Mouse (Mus musculus): Measurements from ENCODE around the gene Mlf1.

Mlf1 gene

GRCm38 (mm10) chr3:67373872-67374271, at the start of gene Mlf1:
Gene Mlf1, plus strand, starts transcription at chr3:67374097.
- peak; percentile 63 to 70 for DNase-seq (ENCODE audit: low spot score in 2 of 2)

DNA sequence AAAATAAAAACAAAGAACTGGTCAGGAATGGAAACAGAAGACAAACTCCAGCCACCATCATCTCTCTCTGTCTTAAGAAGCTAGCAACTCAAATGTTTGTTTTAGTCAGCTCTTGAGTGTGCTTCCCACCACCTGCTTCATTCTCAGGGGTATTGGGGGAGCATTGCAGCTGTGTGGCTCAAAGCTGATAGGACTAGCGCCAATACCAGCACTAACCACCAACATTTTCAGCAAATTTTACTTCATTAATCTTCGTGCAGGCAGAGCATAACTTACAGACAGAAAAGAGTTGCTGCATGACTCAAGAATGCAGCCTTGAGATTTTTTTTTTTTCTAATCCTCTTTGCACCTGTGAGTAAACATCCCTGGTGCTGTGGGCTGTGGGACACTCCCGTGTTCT, 34.3 kb upstream of the Mlf1 start:
- DNase-seq (ENCODE audit: low spot score in 2 of 2): no peak

DNA sequence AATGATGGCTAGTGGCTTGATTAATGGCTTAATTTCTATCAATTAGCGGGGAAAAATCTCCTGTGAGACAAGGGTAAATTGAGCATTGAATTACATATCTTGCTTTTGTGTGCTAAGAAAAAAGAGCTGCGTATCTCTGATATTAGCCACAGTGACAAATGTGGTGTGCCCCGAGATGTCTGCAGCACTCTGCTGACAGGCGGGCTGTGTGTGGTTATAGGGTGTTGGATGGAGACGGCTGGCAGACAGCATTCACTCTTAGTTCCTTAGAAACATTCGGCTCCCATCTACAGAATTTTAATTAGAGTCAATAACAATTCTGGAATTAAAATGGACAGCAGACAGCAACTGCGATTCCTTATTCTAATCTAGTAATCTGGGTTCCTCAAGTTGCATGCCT, 33.0 kb upstream of the Mlf1 start:
- DNase-seq (ENCODE audit: low spot score in 2 of 2): no peak

GRCm38 (mm10) chr3:67343004-67343662, 30.8 kb upstream of the Mlf1 start:
- DNase-seq (ENCODE audit: low spot score in 2 of 2): no peak

GRCm38 (mm10) chr3:67344599-67344998, 29.3 kb upstream of the Mlf1 start:
- peak in 1 of 2 experiments; percentile 31 for DNase-seq (ENCODE audit: low spot score in 2 of 2)

- no peak for DNase-seq (ENCODE audit: low spot score in 2 of 2)
Observed at GRCm38 (mm10) chr3:67346674-67347073, 27.2 kb upstream of the Mlf1 start.

DNA sequence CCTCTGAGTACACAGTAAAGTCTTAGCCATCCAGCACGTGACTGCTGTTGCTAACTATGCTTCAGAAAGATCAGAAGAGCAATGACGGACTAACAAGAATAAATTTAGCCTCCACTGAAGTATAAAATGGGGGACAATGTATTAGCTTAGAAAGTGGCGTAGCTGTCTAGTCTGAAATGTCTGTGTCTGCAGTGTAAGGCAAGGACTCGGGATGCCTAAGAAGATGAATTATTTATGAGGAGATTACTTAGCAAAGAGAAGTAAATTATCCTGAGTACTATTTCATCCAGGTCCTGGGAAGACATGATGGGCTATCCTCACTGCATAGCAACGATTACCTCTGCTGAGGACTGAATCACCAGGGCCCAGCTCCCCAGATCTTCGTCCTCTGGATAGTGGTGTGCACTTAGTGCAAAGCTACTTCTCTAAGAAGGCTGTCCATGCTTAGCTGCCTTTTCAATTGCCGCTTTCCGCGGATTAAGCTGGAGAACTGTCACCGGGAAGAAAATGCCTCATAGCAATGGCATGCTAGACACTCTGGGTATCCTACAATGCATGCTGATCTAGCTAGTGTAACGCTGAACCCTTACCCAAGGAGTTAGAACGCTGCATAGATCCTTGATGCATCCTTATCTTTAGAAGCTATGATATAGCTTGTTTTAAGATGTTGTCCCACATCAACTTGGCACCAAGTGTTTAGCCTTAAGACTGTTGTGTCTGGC, 22.3 kb upstream of the Mlf1 start:
- no peak for DNase-seq (ENCODE audit: low spot score in 2 of 2)

DNA sequence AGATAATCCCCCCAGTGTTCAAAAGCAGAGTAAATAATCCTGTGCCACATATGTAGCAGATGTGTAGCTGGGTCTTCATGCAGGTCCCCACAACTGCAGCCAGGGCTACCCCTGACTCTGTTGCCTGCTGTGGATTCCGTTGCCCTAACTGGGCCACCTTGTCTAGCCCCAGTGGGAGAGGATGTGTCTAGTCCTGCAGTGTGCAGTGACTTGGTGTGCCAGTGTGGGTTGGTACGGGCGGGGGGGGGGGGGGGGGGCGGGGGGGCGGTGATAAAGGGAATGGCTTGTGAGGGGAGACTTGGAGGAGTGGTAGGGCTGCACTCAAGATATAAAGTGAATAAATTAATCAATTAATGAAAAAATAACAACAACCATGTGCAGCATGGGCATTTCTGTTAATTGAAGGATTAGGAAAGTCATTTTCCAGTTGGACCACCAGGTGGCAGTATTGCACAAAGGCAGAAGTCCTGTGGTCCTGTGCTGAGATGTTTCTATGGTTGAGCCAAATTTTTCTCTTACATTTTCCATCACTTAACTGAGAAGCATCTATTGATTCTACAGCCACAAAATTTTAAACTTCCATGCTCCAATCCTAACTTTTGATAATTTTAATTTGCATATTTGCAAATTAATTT, 21.7 kb upstream of the Mlf1 start:
- DNase-seq (ENCODE audit: low spot score in 2 of 2): peak in 1 of 2 experiments; percentile 18

GRCm38 (mm10) chr3:67352763-67353149, 21.1 kb upstream of the Mlf1 start:
- DNase-seq (ENCODE audit: low spot score in 2 of 2): no peak

- DNase-seq (ENCODE audit: low spot score in 2 of 2): no peak
Observed at GRCm38 (mm10) chr3:67358376-67358775, 15.5 kb upstream of the Mlf1 start.

DNA sequence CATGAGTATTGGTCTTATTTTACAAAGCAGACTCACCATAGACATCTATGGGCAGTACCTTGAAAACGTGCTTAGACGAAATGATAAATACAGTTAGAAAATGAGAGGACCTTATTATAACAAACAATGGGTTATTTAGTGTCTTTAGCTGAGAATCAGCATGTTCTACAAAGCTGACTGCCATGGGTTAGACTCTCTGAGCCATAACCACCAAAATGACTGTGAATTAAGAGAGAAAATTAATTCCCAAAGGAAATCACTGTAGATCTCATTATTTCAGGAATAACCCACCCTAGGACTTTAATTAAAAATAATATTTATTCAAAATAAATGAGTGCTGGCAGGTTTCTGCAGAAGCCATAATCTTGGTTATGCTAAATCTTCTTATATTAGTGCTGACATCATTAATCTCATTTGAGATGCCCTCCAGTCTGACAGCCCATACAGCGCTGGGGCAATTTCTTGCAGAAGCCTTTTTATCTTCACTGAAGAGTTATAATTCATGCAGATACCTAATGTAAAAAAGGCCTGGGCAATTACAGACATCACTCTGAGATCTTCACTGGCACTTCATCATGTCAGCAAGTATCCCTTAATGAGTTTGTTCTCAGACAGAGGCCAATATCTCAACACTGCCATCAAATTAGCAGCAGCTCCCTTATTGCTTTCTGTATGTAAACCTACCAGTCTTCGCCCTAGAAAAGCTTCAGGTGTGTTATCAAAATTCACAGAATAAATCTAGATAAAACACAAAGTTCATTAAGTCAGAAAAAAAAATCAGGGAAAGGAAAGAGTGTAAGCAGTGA, 7.6 kb upstream of the Mlf1 start:
- no peak for DNase-seq (ENCODE audit: low spot score in 2 of 2)

GRCm38 (mm10) chr3:67367481-67367880, 6.4 kb upstream of the Mlf1 start:
- no peak for DNase-seq (ENCODE audit: low spot score in 2 of 2)

DNA sequence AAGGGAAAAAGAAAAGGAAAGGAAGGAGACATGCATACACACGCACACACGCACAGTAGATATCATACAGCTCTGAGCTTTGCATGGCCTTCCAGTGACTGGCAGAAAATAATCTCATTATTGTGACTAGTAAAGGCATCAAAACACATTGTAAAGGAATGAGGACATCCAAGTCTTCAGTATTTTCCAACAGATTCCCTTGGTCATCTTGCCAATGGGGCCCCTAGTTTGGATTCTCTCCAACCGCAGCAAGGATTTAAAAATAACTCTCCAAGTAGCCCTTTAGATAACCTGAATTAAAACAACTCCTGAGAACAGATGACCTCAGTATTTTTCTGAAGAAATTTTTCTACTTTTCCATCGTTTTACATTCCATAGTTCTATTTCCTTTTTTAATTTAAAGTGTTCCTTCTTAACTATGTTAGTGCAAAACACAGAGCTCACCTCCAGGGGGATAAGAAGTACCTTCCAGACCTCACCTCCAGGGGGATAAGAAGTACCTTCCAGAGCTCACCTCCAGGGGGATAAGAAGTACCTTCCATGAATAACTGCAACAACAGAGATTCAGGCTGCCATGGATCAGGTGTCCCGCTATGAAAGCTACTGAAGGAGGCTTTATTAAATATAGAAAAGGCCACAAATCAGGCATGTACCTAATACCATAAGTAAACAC, 4.4 kb upstream of the Mlf1 start:
- DNase-seq (ENCODE audit: low spot score in 2 of 2): no peak

DNA sequence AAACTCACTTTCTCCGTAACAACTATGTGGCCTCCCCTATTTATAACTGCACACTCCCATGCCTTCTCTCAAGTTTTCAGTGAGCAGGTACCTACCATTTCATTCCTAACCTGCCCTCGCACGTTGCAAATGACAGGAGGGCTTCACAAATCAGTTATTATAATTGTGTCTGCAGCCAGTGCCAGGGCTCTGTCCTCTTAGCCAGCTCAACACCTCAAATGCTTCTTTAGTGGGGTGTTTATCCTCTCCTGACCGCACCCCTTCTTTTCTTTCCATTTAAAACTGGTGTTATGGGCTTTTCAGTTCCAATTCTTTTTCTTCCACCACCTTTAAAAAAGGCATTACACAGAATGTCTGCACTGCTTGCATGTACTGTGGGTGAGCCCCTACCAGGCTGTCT, 1.7 kb upstream of the Mlf1 start:
- no peak for DNase-seq (ENCODE audit: low spot score in 2 of 2)

DNA sequence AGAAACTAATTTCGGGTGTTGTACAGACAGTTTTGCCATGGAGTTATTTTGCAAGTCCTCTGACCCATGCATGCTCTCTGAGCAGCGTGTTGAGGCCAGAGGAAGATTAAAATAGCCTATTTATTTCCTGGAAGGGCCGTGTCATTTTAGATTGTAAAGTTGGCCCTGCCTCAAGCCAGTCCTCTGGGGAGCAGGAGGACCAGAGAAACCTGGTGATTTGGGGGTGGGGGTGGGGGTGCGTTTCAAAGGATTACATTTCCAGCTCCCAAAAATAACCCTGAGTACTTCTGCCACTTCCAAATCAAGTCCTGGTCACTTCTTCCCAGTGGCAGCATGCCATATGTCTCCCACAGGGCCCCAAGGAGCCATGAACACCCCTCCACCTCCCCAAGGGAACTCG, 1.1 kb upstream of the Mlf1 start:
- DNase-seq (ENCODE audit: low spot score in 2 of 2): no peak

GRCm38 (mm10) chr3:67374360-67374778, 472 bp downstream of the Mlf1 start:
- DNase-seq (ENCODE audit: low spot score in 2 of 2): no peak

DNA sequence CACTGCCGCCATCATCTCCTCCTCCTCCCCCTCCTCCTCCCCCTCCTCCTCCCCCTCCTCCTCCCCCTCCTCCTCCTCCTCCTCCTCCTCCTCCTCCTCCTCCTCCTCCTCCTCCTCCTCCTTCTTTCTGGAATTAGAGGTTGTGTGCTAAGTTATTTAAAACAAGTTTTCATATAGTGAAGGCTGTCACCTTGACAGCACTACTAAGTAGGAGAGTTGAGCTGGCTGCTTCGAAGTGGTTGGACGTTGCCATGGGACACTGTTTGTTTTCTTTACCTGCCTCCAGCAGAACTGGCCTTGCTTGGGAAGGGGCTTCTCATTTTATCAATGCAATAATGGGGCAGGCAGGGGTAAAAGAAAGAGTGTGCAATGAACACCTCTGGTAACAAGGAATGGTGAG, 1.2 kb downstream of the Mlf1 start, which contains the start of gene Gm17402:
Gene Gm17402 (minus strand): TSS at position 101 of the 400 bp plus-strand sequence.
- DNase-seq (ENCODE audit: low spot score in 2 of 2): no peak

GRCm38 (mm10) chr3:67378215-67378614, 4.3 kb downstream of the Mlf1 start:
- no peak for DNase-seq (ENCODE audit: low spot score in 2 of 2)

DNA sequence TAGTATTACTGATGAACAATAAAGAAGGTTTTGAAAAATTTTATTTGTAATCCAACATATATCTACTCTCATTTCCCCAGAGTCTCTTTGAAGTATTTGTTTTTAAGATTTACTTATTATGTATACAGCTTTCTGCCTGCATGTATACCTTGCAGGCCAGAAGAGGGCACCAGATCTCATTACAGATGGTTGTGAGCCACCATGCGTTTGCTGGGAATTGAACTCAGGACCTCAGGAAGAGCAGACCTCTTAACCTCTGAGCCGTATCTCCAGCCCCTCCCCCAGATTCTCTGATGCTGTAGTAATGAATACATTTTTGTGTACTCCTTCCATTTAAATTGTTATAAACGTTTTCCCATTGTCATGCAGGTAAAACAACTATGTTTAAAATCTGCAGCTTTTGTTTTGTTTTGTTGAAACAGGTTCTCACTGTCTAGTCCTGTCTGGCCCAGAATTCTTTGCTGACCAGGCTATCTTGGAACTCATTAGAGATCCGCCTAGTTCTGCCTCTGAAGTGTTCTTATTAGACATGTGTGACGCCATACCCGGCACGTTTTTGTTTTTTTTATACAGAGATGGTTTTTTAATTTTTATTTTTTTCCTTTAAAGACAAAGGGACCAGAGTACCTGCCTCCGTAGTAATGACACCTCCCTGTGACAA, 55.6 kb downstream of the Mlf1 start:
- DNase-seq (ENCODE audit: low spot score in 2 of 2): no peak

DNA sequence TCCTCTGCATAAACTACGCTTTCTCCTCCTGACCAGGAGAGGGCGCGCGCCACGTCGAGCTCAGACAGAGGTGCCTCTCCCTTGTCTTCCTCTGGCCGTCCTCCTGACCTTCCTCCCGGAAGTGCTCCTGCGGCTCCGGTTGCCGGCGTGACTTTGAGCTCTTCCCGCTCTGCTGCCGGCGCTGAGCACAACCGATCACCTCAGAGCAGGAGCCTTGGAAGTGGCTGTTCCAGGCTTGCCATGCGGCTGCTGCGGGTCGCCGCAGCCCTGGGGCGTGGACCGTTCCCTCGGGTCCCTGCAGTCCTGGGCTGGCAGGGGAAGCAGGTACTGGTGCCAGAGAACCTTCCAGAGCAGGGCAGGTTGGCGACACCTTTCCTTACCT, 56.1 kb downstream of the Mlf1 start, which contains the start of gene Gfm1:
Gene Gfm1 (plus strand): TSS at position 98 of the 382 bp plus-strand sequence.
- peak; percentile 67 to 80 for DNase-seq (ENCODE audit: low spot score in 2 of 2)

DNA sequence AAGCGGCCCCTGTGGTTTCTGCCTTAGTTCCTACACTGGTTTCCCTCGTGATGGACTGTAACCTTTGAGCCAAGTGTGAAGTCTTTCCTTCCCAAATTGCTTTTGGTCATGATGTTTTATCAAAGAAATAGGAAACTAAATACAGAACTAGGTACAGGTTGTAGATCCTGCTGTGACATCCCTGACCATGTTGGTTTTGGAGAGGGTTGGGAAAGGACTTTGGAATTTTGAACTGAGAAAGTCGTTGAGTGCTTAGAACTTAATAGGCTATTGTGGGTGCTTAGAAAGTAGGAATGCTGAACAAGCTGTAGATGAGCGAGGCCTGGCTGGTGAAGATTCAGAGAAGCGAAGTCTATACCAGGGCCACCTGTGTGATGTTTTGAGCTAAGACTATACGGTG, 60.1 kb downstream of the Mlf1 start:
- no peak for DNase-seq (ENCODE audit: low spot score in 2 of 2)

Data from spleen, postnatal 14 days (tissue).